27 mouse cellular contexts compared by ENCODE assay signal in the genomic region with DNA sequence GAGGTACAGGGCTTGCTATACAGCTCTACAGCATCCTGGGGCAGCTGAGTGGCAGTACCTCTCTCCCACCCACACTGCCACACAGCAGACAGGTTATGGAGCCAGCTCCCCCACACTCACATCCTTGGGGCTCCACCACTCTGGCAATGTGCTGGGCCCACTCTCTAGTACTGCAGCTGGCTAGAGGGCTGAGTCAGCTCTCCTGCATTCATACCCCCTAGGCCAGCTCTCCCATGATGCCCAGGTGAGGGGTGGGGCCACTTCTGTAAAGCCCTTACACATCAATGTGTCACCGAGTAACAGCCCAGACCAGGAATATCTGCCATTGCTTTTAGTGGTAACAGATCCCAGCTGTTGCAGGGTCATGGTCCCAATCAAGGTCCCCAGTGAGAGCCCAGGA. TPM values are rescaled to one million over a fixed set of nuclear protein-coding genes. Genes with fewer than 3 reads are reported as not detected.
DNase-seq lines count a peak whose midpoint lies in the region; ATAC-seq lines count a peak whose summit lies in the region.
"Had no signal": no experiment of that assay in that cellular context is flagged by ENCODE, and none has a peak within 500 bp of the region (broad histone marks: within the 10 kb centered on the region; RNA-seq: fewer than 3 reads in every experiment).

No protein-coding gene starts in this region.

- no peaks in the 10 kb centered on the region for H3K9me3 ChIP-seq in heart, embryonic 14.5 days (ENCODE audit: control insufficient read depth, low read length)
- H3K9me3 ChIP-seq in kidney, embryonic 16.5 days (ENCODE audit: low read length) = no peaks in the 10 kb centered on the region
- H3K9me3 ChIP-seq: embryonic facial prominence, embryonic 15.5 days; hindbrain, embryonic 13.5 days had no signal

- peak; percentile 81 for DNase-seq in heart, adult 11 months
- no peak for DNase-seq in heart, postnatal 36 days
- no peak for DNase-seq in heart, postnatal 25 days (ENCODE audit: low spot score)
- DNase-seq in kidney, adult 8-10 months = no peak
- DNase-seq: adrenal gland, adult 8-10 months; adrenal gland, postnatal 25 days; B cell, adult 2 months; cerebellum, adult 11-12 months; cerebellum, adult 8-10 months; cerebellum, postnatal 10 days; cerebellum, postnatal 36 days; embryo, embryonic 11 days; forebrain, postnatal 0 days; gastrocnemius, adult 2 months; gastrocnemius, postnatal 14 days; heart, adult 18-20 months; heart, postnatal 4 days; kidney, adult 2 months had no signal

- 58% methylated on average over 1 of the region's 1 CpGs for WGBS in heart, embryonic 14.5 days
- 76% methylated on average over 1 of the region's 1 CpGs for WGBS in kidney, embryonic 16.5 days

- H3K27me3 ChIP-seq in heart, embryonic 14.5 days (ENCODE audit: control insufficient read depth, insufficient read depth, low read length) = no peaks in the 10 kb centered on the region
- no peaks in the 10 kb centered on the region for H3K27me3 ChIP-seq in kidney, embryonic 16.5 days (ENCODE audit: insufficient read depth, low read length)
- H3K27me3 ChIP-seq: embryonic facial prominence, embryonic 15.5 days; hindbrain, embryonic 13.5 days had no signal

- H3K9ac ChIP-seq in heart, embryonic 14.5 days (ENCODE audit: low read length) = no peak overlapping the region
- no peak overlapping the region for H3K9ac ChIP-seq in kidney, embryonic 16.5 days (replicated peaks; ENCODE audit: low read length)
- H3K9ac ChIP-seq: embryonic facial prominence, embryonic 15.5 days; forebrain, postnatal 0 days; hindbrain, embryonic 13.5 days had no signal

- peak; percentile 26; the same call in 1 of the 2 replicates for ATAC-seq in heart, embryonic 14.5 days (ENCODE audit: insufficient number of reproducible peaks, insufficient read depth, low FRiP score, low read depth)
- peak; percentile 31 for ATAC-seq in kidney, embryonic 16.5 days (ENCODE audit: low FRiP score, low TSS enrichment)
- 0 out of 2 replicates have a peak, but pooled peaks have one; percentile 22 for ATAC-seq in monocyte, adult 5-6 weeks (replicated peaks; ENCODE audit: insufficient number of reproducible peaks, low FRiP score, low TSS enrichment, poor library complexity, severe bottlenecking)
- ATAC-seq: activated CD4-positive, CD25-positive, alpha-beta regulatory T cell, adult 4 months; forebrain, embryonic 14.5 days; forebrain, postnatal 0 days; intestine, postnatal 0 days had no signal

- H3K4me1 ChIP-seq in heart, embryonic 14.5 days (ENCODE audit: control insufficient read depth in 2 of 2, insufficient read depth in 2 of 2, low read length in 2 of 2) = no peaks in the 10 kb centered on the region
- no peaks in the 10 kb centered on the region for H3K4me1 ChIP-seq in kidney, embryonic 16.5 days (ENCODE audit: insufficient read depth, low read length)
- H3K4me1 ChIP-seq: embryonic facial prominence, embryonic 15.5 days; hindbrain, embryonic 13.5 days had no signal

- H3K4me3 ChIP-seq in heart, embryonic 14.5 days (ENCODE audit: control insufficient read depth in 1 of 2, insufficient read depth in 1 of 2, low read depth in 1 of 2, low read length in 2 of 2) = no peak overlapping the region
- no peak overlapping the region for H3K4me3 ChIP-seq in kidney, embryonic 16.5 days (ENCODE audit: low read length)
- H3K4me3 ChIP-seq: embryonic facial prominence, embryonic 15.5 days; gastrocnemius, adult 2 months; hindbrain, embryonic 13.5 days had no signal

- no peaks in the 10 kb centered on the region for H3K36me3 ChIP-seq in heart, embryonic 14.5 days (ENCODE audit: control insufficient read depth, insufficient read depth, low read length)
- no peaks in the 10 kb centered on the region for H3K36me3 ChIP-seq in kidney, embryonic 16.5 days (ENCODE audit: insufficient read depth, low read length)
- H3K36me3 ChIP-seq: embryonic facial prominence, embryonic 15.5 days; hindbrain, embryonic 13.5 days had no signal

- H3K4me2 ChIP-seq in heart, embryonic 14.5 days (ENCODE audit: low read length) = no peak overlapping the region
- H3K4me2 ChIP-seq in kidney, embryonic 16.5 days (replicated peaks; ENCODE audit: low read depth, low read length) = no peak overlapping the region
- H3K4me2 ChIP-seq: embryonic facial prominence, embryonic 15.5 days; heart, embryonic 11.5 days; hindbrain, embryonic 13.5 days had no signal

- no peak overlapping the region for H3K27ac ChIP-seq in heart, embryonic 14.5 days (replicated peaks in 1 of 2; ENCODE audit: control insufficient read depth in 1 of 2, insufficient read depth in 1 of 2, low read depth in 2 of 2, low read length in 2 of 2)
- no peak overlapping the region for H3K27ac ChIP-seq in kidney, embryonic 16.5 days (ENCODE audit: low read length)
- H3K27ac ChIP-seq: embryonic facial prominence, embryonic 15.5 days; gastrocnemius, adult 2 months; hindbrain, embryonic 13.5 days had no signal

- intact Hi-C loops in heart, postnatal 36 days (cut with DNase I) = no loop called here
- intact Hi-C loops in heart, postnatal 25 days (cut with DNase I) = no loop called here

RNA-seq across cellular contexts. Expression of a gene that starts 38.6 kb away (rescaled TPM):
- total RNA-seq in heart, postnatal 36 days (2021) = 10 to 100 TPM; 19.2 to 23.0 TPM
- 32.1 and 34.6 TPM in 2 replicates for polyA plus RNA-seq in heart, embryonic 14.5 days (2014; fragmentation: Nextera tagmentation; extraction: Ambion mirVana)
- total RNA-seq in heart, postnatal 25 days (2021) = 10 to 100 TPM; 22.5 to 25.1 TPM
- polyA plus RNA-seq in kidney, embryonic 16.5 days (2015; fragmentation: Nextera tagmentation; extraction: Ambion mirVana) = 65.9 and 66.9 TPM in 2 replicates
- total RNA-seq in monocyte, adult 5-6 weeks (2017) = 56.5 to 107 TPM (median 89.8 TPM) in 3 replicates
